Mouse (Mus musculus): ENCODE measurements around the gene Gapdh.

- TF ChIP-seq POLR2A (IDR thresholded peaks at IDR 0.05; ENCODE audit: extremely low read depth, insufficient read depth, low read length): no peak
- no peak for TF ChIP-seq CTCF (IDR thresholded peaks at IDR 0.05; ENCODE audit: low read depth, low read length)
Observed at GRCm38 (mm10) chr6:125210436-125210835, 44.2 kb upstream of the Gapdh start.

All from liver, adult 2 months (tissue).